Mouse (Mus musculus): ENCODE data around the gene Pih1d1. TPM values are rescaled to one million over a fixed set of nuclear protein-coding genes. Genes with fewer than 3 reads are reported as not detected.

The Pih1d1 gene
- total and polyA plus RNA-seq, 3 experiments, result 141 to 148 TPM; not detected in 1

GRCm38 (mm10) chr7:45154096-45154992 is at the start of gene Pih1d1, which contains the start of gene Aldh16a1 (continued):
- TF ChIP-seq SIN3A (IDR thresholded peaks at IDR 0.05; ENCODE audit: low read length), result peak; percentile 82
- peak; percentile 98 for TF ChIP-seq NELFE (IDR thresholded peaks at IDR 0.05; ENCODE audit: low read depth, low read length)
- TF ChIP-seq JUND (IDR thresholded peaks at IDR 0.05; ENCODE audit: low read depth, low read length), result no peak
- TF ChIP-seq MXI1 (IDR thresholded peaks at IDR 0.05; ENCODE audit: low read depth, low read length), result peak; percentile 87
- TF ChIP-seq CHD2 (IDR thresholded peaks at IDR 0.05; ENCODE audit: low read length), result peak; percentile 61
- peak; percentile 93; the same call in 1 of the 2 replicates for TF ChIP-seq POLR2AphosphoS2 (IDR thresholded peaks at IDR 0.05; ENCODE audit: low read length)

GRCm38 (mm10) chr7:45104941-45105340 is 49.2 kb upstream of the Pih1d1 start:
- no peak overlapping the region for H3K4me3 ChIP-seq (ENCODE audit: control insufficient read depth in 1 of 2, insufficient read depth in 1 of 2, low read depth in 2 of 2, low read length in 2 of 2)
- H3K36me3 ChIP-seq (ENCODE audit: control insufficient read depth in 1 of 2, insufficient read depth in 2 of 2, low read length in 2 of 2), result no peaks in the 10 kb centered on the region; a peak in 1 of 4 replicates
- H3K9me3 ChIP-seq (replicated peaks; ENCODE audit: insufficient read depth, low read length), result no peaks in the 10 kb centered on the region
- no peaks in the 10 kb centered on the region for H3K79me2 ChIP-seq (ENCODE audit: control insufficient read depth, insufficient read depth, low read length, poor library complexity)
- no peak overlapping the region for H3K27ac ChIP-seq (ENCODE audit: control insufficient read depth, low read depth, low read length)
- H3K27me3 ChIP-seq (ENCODE audit: control insufficient read depth in 1 of 2, insufficient read depth in 2 of 2, low read length in 2 of 2), result no peaks in the 10 kb centered on the region
- no peak overlapping the region for H3K9ac ChIP-seq (ENCODE audit: control insufficient read depth, low read depth, low read length, poor library complexity, severe bottlenecking)
- peaks cover 2 to 15% of the 10 kb centered on the region in 2 experiments; a peak in 3 of 4 replicates for H3K4me1 ChIP-seq (ENCODE audit: control insufficient read depth in 1 of 2, insufficient read depth in 2 of 2, low read length in 2 of 2)
- no peak for DNase-seq (ENCODE audit: low read depth, low spot score)
- TF ChIP-seq ZKSCAN1 (IDR thresholded peaks at IDR 0.05; ENCODE audit: low read depth, low read length), result no peak
- no peak for TF ChIP-seq JUND (IDR thresholded peaks at IDR 0.05; ENCODE audit: low read depth, low read length)
- no peak for TF ChIP-seq ZC3H11A (IDR thresholded peaks at IDR 0.05; ENCODE audit: low read depth, low read length)
- TF ChIP-seq POLR2AphosphoS5 (IDR thresholded peaks at IDR 0.05; ENCODE audit: borderline replicate concordance, low read depth, low read length), result no peak
- no peak for TF ChIP-seq RCOR1 (IDR thresholded peaks at IDR 0.05; ENCODE audit: low read depth, low read length)
- no peak for TF ChIP-seq ZNF384 (IDR thresholded peaks at IDR 0.05; ENCODE audit: low read depth, low read length)
- no peak for TF ChIP-seq E2F4 (IDR thresholded peaks at IDR 0.05; ENCODE audit: borderline replicate concordance, low read depth, low read length)
- TF ChIP-seq ETS1 (IDR thresholded peaks at IDR 0.05; ENCODE audit: low read depth, low read length), result no peak
- no peak for TF ChIP-seq RAD21 (IDR thresholded peaks at IDR 0.05; ENCODE audit: low read depth, low read length)
- no peak for TF ChIP-seq TAL1 (IDR thresholded peaks at IDR 0.05; ENCODE audit: low read length)
- no peak for TF ChIP-seq CHD2 (IDR thresholded peaks at IDR 0.05; ENCODE audit: low read length)
- TF ChIP-seq HCFC1 (IDR thresholded peaks at IDR 0.05; ENCODE audit: low read depth, low read length), result no peak
- TF ChIP-seq CTCF (IDR thresholded peaks at IDR 0.05 in 2 of 3, conservative IDR thresholded peaks at IDR 0.05 in 1 of 3; ENCODE audit: control insufficient read depth in 1 of 3, insufficient read depth in 1 of 3, low read depth in 2 of 3, low read length in 3 of 3, poor library complexity in 1 of 3, severe bottlenecking in 1 of 3), result no peak
- no peak for TF ChIP-seq MAFK (IDR thresholded peaks at IDR 0.05; ENCODE audit: borderline replicate concordance, low read depth, low read length)
